Mouse (Mus musculus): Measurements from ENCODE around the gene Gm20683.

Gene Gm20683

DNA sequence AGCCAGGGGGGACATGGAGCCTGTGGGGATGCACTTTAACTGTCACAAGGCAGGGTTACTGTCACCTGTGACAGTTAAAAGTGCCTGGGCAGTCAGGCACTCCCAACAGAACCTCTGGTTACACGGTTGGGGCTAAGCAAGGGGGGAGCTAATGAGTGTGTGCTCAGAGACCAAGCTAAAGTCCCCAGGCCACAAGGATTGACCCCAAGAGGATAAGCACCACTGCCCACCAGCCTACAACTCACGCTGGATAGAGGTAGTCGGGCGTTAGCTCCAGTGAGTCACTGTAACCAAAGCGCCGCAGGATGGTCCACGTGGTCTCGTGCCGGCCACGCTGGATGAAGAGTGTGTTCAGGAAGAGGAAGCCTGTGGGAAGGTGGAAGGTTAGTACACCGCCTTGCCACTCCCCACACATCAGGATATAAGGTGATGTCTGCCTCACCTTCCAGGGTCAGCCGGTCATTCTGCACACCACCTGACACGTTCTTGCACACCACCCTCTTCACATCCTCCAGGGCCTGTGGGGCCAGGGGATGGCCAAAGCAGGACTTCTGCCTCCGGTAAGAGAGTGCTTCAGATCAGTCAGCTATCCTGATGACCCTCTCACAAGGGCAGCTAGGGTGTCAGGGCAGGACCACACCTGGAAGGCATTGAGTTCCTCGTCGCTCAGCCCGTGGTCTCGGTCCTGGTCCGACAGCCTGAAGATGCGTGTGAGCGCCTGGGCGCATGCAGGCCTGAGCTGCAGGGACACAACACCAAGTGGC, at the start of gene Gm20683:
Gm20683 (minus strand) TSS at position 647 of the 764 bp plus-strand sequence.
- DNase-seq: no peak

DNA sequence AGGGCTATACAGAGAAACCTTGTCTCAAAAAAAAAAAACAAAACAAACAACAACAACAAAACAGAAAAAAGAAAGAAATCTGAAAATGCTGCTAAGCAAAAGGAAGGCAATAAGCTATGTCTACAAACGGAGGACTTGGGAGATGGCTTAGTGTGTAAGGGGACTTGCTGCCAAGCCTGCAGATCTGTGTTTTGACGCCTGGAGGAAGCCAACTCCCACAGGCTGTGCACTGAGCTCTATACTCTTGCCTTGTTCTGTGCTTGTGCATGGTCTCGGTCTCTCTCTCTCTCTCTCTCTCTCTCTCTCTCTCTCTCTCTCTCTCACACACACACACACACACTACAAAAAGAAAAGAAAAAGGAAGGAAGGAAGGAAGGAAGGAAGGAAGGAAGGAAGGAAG, 47.3 kb upstream of the Gm20683 start:
- DNase-seq: no peak

DNA sequence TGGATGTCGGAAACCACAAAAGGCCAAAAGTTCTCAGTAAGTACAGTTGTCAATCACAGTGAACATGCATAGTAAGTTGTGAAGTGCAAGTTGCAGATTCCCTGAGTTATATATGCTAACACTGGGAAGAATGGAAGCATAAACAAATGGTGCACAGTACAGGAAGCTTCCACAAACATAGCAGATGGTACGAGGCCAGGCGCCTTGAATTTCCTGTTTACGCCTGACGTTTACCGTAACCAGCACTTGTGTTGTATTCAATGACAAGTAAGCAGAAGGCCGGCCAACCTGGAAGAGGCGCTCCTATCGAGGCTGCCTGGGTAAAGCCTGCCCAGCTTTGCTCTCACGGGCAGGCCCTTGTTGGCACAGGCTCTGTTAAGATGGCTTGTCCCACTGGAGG, 45.9 kb upstream of the Gm20683 start:
- DNase-seq: no peak

DNA sequence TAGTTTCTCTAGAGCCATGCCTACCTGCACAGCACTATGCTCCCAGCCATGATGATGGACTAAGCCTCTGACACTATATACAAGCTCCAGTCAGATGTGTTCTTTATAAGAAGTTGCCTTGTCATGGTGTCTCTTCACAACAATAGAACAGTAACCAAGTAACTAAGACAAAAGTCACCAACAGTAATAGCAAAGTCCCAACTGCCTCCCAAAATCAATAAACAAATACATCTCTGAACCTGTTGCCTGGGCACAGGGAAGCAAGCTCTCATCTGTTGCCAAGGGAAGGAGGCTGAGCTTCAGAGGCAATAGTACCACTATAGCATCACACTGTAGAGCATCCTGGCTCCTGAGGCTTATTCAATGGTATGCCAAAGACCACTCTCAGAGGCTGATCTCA, 45.2 kb upstream of the Gm20683 start:
- DNase-seq: no peak

DNA sequence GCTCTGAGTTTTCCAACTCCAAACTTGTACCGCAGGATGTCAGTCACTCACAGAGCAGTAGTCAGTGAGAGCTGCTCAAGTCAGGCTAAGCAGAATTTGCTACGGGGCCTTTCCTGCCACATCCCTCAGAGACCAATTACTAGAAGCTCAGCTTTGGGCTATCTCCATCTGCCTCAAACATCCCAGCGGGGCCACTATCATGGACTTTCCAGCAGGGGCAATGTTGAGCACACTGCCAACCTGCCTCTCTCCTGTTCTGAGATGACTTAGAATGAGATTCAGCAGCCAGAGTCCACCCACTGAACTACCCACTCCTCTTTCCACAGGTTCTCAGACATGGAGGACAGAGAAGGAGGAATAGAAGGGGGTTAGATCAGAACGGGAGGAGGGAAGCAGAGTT, 44.1 kb upstream of the Gm20683 start:
- no peak for DNase-seq

DNA sequence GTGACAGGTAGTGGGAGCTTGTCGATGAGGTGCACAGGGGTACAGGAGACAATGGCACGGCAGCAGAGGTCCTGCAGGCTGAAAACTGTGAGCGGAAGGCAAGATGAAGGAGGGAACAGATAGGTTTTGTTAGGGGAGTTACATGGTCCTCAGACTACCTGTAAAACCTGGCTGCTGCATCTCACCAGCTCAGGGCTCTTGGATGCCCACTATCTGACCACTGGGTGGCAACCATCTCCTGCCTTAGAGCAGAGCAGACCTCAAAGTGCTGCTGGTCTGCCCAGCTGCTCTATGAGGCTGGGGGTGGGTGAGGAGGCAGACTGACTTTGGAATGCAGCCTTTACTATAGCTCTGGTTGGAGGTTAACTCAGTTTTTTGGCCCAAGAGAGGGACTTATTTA, 42.3 kb upstream of the Gm20683 start:
- DNase-seq: no peak

DNA sequence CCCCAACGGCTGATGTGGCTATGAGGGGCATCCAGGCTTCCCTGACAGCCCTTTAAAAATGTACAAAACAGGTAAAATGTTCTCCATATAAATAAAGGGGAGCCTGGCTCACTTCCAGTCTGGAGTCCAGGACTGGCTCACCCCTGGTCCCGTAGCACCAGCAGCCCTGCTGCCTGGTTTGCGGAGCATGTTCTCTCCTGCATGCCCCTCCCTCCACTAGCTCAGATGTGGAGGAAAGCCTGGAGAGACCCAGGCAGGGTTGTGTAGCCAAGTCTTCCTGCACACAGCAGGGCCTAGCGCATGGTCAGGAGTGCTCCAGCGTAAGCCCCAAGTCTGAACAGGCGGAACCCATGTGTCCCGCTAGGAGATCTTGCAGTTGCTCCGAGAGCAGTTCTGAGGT, 41.7 kb upstream of the Gm20683 start:
- no peak for DNase-seq

DNA sequence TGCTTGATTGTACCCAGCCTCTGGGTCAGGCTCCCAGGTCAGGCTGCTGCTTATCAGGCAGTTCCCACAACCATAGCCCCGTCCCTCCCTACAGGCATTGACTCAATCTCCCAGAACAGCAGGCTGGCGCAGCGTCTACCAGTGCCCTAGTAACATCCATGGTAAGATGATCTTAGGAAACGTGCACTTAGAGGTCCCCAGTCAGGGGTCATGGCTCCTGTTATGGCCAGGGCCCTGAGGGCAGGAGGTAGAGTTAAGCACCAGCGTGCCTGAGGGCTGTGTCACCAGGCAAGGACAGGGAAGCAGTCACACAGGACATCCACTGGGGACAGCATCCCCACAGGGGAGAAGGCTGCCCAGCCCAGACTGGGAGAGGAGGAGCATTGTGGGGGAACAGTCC, 40.7 kb upstream of the Gm20683 start:
- no peak for DNase-seq

DNA sequence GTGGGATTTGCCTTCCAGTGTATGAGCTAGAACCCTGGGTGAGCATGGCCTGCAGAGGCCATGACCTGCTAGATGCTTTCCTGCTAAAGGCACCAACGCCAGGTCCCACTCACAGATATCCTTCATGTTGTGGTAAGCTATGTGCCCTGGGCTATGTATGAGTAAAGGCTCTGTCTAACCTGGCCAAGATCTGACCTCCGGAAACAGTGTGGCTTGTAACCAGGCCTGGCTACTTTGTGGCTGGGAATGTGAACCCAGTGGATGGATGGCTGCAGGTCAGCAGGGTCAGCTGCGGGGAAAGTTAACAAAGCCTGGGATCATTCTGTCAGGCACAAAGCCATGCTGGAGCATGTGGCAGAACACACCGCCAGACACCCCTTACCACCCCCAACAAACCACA, 40.1 kb upstream of the Gm20683 start:
- no peak for DNase-seq

DNA sequence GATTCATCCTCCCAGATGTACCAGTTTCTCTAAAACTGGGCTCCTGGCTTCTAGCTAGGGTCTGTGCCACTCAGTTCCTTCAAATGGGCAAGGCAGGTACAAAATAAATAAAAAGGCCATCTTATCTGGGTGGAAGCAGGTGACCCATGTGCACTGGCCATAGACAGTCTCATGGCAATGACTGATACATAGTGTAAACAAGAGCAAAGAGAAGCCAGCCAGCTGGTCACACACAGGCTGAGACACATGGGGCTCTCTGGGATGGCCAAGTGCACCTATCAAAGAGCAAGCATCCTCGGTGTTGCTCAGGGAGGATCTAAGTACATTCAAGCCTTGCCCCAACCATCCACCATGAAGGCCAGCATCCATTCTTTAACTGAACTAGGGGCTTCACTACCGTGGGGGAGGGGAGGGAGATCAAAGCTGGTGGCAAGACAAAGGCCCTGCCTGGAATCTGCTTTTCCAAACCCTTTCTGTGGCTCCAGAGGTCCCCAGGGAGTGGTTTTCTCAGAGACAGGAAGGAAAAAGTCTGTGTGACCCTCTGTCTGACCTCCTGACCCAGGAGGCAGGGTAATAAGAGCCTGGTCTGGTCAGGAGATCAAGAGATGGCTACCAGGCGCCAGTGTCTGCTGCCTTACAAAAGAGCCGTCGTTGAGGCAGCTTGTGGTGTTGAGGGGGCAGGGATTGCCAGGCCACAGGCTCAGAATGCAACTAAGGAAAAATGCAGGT, 39.5 kb upstream of the Gm20683 start:
- no peak for DNase-seq

DNA sequence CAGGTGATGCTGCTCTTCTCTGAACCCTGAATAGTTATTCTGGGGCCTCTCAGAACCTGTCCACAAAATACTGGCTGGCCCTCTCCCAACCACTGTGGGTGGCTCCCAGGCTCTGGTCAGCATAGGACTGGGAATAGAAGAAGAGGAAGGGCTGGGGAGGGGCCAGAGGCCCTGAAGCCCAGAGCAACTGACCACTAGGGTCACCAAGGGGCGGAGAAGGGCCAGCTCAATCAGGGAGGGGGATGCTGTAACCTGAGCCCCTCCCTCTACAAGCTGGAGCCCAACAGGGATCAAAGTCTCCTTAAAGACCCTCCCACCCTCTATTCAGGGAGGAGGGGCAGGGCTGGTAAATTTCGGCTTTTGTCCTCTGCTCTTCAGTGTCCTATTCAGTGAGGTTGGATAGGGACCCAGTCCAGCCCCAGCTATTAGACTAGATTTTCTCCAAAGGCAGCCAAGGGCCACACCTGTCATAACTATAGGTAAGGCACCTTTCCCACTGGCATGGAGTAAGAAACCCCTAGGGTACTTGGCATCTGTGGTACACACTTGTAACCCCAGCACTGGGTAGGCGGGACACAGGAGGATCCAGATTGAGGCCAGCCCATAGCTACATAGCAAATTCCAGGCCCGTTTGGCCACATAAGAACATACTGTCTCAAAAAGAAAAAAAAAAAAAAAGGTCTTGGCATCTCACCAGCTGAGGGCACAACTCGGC, 38.8 kb upstream of the Gm20683 start, which contains the start of gene Wfikkn1:
Wfikkn1 (minus strand) TSS at position 663 of the 715 bp plus-strand sequence.
- DNase-seq: no peak

DNA sequence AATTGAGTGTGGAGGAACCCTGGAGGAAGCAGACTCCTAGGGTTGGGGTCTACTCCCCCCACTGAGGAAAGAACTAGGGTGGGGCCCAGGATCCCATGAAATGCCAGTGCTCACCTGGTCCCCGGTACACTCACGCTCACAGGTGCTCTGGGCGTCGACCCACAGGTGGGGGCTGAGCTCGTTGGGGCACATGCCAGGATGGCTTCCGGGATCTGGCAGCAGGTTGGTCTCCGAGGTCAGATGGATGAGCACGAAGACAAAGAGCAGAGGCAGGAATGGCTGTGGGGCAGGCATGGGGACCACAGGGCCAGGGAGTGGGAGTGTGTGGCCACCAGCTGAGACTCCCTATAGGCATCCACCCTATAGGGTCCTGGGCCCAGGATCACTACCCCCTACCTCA, 38.2 kb upstream of the Gm20683 start:
- no peak for DNase-seq

DNA sequence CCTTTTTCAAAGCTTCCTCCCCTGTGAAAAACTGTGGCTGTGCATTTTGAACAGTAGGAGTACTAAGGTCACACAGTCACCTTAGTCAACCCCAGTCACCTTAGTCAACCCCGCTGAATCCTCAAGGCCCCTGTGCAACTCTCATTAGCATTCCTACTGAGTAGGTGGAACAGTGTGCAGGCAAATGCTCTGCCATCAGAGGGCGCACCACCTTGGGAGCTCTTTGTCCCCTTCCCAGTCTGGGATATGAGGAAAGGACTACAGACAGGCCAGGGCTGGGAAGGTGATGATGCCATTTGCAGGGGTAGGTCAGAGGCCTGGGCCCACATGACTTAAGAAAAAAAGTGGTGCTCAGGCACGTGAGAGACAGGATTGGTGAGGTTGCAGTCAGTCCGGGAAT, 37.7 kb upstream of the Gm20683 start:
- DNase-seq: no peak

DNA sequence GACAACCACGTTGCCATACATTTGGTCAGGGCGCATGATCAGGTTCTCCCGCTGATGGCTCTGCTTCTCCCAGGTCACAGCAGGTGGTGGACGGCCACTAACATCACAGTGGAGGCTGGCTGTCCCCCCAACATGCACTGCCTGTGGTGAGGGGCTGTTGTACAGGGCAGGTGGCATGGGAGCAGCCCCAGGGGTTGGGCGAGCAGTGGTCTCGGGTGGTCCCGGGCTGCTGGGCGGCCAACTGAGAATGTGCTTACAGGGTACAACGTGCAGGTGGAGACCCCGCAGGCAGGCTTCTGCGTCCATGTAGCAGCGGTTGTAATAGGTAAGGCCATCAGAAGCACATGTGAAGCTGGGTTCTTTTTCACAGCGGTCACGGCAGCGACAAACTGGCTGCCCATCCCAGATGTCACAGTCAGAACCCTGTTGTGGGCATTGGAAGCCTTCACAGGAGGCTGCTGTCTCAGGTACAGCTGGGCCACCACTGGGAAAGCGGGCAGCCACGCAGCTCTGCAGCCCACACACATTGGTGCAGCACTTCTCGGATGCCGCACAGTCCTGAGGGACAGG, 37.1 kb upstream of the Gm20683 start:
- DNase-seq: no peak

DNA sequence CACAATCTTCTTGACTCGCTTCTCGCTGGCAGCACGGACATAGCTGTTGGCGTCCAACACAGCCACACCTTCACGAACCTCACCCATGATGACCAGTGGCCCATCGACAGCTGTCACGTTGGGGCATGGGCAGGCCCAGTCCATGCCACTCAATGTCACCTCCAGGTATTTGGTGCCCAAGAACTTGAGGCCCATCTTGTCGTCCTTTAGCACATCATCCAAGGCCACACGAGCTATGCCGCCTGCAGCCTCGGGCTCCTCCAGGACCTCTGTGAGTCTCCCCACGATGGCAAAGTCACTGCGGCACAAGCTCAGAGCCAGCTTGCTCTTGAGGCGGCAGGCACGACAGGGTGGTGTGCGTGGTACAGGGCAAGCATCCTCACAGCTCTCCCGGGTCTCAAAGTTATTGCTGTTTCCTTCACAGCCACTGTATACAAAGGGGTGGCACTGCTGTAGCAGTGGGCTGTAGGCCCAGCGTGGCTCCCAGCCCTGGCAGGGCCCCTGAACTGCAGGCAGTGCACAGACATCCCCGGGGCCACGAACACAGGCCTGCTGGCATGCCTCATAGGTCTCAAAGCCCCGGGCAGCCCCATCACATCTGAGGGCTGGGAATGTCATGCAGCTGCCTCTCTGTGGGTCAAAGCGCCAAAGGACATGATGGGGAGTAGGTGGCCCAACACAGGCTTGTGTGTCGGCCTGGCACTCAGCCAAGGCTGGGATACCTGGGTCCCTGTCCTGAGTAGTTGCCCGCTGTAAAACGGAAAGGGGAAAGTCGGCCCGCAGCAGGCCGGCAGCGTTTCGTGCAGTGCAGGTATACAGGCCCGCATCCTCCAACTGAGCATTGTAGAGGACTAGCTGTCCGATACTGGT, 36.4 kb upstream of the Gm20683 start:
- no peak for DNase-seq

DNA sequence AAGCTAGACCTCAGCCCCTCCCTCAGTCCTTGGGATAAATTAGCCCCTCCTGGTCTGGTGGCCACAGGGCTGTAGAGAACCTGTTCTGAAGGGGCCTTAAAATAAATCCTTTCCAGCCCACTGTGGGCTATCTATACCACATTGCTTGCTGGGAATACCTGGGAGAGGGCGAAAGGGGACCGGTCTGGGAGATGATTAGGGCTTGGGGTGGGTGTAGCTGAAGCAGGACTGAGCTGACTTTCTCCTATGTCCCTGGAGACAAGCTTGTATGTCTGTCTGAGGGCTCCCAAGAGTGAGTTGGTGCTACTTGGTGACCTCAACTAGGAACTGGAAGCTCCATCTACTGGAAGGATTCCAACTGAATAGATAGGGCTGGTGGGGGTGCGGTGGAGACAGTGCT, 35.5 kb upstream of the Gm20683 start:
- no peak for DNase-seq

DNA sequence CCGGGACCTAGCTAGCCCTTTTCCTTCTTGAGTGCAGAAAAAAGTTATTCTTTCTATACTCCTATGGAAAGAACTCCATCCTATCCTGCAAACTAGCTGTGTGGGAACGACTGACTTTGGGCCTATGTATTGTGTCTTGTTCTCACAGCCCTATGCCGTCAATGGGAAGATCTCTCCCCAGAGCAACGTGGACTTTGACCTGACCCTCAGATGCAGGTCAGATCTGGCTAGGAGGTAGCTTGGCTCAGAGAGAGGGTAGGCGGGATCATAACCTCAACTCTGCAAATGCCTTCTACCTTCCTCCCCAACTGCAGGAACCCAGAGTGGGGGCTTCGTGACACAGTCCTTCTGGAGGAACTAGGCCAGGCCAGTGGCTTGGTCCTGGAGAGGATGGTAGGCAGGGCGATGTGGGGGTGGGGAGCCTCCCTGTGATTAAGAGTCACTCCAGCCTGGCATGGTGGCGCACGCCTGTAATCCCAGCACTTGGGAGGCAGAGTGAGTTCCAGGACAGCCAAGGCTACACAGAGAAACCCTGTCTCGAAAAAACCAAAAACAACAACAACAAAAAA, 34.9 kb upstream of the Gm20683 start:
- DNase-seq: no peak

DNA sequence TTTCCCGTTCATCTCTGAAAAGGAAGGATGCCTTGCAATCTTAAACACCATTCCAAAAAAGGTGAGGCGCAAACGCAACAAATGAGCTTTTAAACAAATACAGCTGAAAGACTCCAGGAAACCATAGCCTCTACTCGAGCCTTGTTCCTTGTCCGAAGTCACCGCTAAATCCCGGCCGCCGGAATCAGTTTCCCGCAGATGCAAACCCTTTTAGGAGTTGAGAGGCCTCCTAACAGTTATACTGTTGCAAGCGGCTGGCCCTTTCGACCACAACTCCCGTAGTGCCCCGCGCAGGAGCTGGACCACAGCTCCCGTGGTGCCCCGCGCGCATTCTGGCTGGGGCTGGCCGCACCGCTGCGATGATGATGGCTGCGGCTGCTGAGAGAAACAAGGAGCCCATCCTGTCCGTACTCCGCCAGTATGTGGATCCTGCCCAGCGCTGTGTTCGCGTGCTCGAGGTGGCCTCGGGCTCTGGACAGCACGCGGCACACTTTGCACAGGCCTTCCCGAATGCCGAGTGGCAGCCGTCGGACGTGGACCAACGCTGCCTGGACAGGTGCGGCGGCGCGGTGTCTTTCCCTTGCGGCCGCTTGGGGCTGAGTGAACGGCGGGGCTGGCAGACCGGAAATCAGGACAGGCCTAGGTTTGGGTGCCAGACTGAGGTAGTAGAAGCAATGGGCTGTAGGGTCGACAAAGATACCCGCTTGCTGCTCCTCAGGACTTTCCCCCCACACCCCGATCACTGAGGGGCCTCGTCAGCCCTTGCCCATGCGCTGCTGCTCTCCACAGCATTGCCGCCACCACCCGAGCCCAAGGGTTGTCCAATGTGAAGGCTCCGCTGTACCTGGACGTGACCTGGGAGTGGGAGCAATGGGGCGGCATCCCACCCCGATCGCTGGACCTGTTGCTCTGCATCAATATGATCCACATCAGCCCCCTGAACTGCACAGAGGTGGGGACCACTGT, 33.9 kb upstream of the Gm20683 start:
- peak; percentile 90 for DNase-seq

DNA sequence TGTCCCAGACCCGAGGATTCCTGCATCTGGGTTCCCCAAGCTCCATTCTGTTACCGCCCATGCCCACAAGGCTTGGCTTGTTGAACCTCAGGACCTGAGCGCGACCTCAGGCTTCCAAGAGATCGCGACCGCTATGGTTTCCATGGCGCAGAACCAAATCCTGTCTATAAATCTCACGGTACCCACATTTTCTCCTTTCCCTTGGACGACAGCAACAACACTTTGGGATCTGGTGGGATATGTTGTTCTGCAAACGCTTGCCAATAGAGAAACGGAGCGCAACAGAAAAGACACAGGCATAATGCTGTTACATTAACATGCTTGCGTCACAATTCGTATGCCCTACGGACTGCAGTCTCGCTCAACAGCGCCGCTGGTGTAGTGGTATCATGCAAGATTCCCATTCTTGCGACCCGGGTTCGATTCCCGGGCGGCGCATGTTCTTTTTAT, 33.2 kb upstream of the Gm20683 start, which contains the start of gene Mettl26:
Mettl26 (plus strand) TSS at position 354 of the 450 bp plus-strand sequence.
- peak; percentile 96 for DNase-seq

DNA sequence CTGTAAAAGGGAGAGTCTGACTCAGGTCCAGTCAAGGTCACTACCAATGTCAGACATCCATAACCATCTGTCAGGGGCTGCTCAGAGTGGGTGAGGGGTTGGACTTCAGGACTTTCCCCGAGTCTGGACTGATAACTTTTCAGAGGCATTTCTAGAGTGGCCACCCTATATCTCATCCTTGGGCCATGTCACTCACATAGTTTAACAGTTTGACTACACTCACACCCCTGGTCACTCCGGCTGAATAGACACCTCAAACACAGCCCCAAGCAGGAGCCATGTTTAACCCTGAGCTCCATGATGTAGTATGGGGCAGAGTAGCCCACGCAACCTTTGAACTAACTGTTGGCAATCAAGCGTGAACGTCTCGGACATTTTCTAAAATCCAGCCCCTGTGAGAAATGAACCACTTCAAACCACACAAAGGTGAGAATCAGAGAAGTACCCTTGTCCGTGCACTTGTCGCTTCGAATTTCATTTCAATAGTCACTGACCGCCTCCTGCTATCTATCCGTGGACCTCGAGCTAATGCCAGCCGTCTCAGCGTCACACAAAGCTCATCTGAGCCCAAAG, 32.7 kb upstream of the Gm20683 start:
- no peak for DNase-seq
